Mouse (Mus musculus) kidney, postnatal 36 days (tissue): ENCODE data around the gene Crim1.
A peak's percentile ranks its signal among the peaks of the same experiment; 100 is the strongest.

Source experiments
- DNase-seq, 2 experiments: peaks; one replicate each; pipeline ENCODE4 v3.0.0; 2021 to 2022; ENCODE audit warnings: mixed read lengths in 2 of 2

The Crim1 gene

GRCm38 (mm10) chr17:78211881-78212280, 11.8 kb downstream of the Crim1 start:
- DNase-seq: no peak

DNA sequence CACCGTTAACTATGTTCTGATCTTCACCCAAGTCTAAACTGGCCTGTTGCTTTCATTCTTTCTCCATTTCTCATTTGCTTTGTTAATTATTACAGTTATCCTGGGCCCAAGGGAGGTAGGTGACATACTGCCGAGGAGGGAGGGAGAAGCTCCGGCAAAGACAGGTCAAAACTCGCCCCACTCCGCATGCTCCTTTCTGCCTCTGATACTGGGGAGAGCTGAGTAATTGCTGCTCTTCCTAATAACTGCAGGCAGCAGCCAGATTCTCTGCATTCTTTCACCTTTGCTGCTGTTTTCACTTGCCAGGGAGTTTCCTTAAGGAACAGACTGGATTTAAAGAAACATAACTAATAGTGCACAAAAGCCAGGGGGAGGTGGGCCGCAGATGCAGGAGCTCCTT, 13.1 kb downstream of the Crim1 start:
- peak; percentile 51 to 66 for DNase-seq

DNA sequence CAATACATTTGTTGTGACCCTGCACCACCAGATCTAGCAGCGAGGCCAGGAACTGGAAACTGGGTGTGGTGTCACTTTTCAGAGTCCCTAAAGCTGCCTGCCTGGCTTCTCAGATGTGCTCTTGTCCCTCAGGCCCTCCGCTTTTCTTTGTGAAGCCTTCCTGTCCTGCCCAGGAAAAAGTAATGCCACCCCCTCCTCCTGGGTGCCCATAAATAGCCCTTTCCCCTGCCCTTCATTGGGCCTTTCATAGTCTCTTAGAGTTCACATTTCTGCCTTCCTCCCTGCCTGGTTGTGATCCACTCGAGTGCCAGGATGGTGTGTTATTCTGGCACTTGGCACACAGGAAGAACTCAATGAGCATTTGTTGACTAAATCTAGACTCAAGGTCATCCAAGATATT, 16.5 kb downstream of the Crim1 start:
- peak in 1 of 2 experiments; percentile 38 for DNase-seq

DNA sequence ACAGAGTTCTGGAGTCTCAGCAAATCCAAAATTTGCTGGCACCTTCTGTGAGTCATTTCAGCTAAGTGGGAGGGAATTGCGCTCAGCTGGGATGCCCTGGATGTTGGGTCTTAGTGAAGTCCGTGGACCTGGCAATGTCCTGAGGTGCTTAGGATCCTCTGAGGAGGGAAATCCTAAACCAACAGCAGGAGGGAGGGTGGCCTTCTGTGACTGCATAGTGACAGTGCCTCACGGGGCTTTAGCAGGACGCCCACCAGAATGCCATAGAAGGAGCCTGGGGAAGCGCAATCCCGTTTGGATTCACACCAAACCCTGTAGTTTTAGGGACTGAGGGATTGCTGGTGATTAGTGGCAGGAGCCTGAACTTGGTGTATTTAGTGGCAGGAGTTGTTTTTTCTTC, 17.4 kb downstream of the Crim1 start:
- DNase-seq: no peak

DNA sequence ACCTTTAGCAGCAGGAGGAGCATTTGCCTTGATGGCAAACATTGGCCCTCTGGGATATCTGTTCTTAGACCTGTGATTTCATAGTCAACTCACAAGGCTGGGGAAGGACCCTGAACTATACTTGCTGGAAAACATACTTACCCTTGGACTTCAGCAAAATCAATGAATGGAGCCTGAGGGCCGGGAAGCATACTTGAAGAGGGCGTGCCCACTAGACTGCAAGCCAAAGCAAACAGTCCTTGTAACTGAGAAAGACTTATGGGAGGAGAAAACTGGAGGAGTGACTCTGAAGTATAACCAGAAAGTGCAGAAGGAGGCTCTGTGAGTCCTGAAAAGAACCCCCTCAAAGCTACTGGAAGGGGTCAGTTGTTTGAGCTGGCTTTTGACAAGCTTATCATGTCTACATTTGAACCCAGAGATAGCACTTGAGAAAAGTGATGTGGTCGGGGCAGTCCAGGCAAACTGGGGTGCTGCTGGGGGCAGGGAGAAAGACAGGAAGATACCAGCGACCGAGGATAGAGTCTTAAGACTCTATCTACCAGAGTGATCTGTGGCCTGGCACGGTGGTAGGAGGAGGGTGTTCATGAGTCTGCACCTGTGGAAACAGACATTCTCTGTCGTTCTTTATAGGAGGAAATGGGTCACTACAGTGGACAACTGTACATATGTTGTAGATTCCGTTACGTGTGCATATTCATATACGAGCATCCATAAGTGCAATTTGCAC, 18.6 kb downstream of the Crim1 start:
- DNase-seq: no peak

DNA sequence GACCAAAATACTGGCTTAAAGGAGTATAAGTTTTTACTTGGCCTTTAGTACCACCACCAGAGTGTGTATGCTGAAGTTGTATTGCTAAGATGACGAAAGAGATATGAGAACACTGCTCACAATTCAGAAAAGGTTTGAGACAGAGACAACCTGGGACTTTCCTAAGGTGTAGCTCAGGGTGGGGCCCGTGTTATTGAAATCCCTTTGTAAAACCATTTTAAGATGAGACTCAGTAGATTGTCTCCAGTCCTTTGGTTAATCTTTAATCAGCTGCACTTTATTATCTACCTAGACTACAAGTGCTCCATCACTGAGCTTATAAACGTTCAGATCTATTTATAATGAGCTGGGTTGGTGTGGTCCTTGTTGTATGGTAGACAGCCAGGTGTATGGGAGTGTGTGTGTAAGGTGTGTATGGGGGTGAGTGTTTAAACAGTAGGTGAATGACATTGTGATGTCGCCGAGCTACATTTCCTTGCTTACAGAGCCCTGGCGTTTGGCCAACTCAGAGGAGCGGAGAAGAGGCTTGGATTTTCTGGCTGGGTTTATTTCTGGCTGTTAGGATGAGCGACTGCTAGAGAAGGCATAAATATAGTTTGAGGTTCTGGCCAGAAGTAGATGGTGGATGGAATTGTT, 21.1 kb downstream of the Crim1 start:
- peak in 1 of 2 experiments; percentile 83 for DNase-seq

DNA sequence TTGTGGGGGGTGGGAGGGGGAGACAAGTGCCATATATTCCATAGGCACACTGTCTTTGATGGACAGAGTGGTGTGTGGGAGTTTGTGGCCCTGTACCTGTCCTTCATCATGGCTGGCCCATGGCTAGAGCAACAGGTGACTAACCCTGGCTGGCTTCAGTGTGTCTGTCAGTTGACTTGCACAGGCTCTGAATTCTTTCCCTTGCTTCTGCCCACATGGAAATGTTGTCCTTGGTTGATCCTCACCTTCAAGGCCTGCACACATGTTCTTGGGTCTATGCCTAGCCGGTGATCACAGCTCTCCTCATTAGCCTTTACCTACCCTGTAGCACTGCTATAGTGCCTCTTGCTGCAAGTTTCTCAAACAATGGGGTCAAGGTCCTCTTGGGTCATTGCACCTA, 21.8 kb downstream of the Crim1 start:
- DNase-seq: no peak

DNA sequence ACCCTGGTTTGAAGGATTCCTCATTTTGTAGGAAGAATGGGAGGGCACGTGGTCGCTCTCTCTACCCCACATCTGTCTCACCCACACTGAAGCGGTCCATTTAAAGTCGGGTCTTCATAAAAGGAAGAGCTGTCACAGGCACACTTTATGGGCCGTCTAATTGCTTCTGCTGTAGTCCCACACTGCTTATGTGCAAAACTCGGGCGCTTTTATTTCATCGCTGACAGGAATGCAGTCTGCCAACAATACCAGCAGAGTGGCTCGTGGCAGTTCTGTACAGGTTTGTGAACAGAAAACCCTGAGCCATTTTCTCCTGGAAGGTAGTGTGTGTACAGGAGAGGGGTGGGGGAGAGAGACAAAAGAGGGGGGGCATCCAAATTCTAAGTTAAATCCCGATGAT, 23.9 kb downstream of the Crim1 start:
- no peak for DNase-seq

- DNase-seq: peak; percentile 82 to 91
Observed at GRCm38 (mm10) chr17:78225547-78225946, 25.5 kb downstream of the Crim1 start.

DNA sequence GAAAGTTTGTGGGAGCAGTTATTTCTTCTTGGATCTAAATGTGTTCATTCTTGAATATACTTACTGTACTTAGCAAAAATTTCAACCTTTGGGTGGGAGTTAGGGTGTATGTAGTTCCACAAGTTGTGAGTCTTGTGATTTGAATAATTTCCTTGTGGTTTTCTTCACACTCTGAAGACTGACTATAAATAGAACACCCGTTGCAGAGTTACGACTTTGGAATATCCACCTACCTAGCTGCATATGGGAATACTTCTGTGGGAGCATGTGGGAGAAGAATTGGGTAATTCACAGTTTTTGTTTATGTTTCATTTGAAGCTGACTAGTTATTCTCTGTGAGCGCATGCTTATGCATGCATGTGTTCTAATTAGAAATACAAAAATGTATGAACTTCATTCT, 27.2 kb downstream of the Crim1 start:
- no peak for DNase-seq

- no peak for DNase-seq
Observed at GRCm38 (mm10) chr17:78231567-78231966, 31.5 kb downstream of the Crim1 start.

DNA sequence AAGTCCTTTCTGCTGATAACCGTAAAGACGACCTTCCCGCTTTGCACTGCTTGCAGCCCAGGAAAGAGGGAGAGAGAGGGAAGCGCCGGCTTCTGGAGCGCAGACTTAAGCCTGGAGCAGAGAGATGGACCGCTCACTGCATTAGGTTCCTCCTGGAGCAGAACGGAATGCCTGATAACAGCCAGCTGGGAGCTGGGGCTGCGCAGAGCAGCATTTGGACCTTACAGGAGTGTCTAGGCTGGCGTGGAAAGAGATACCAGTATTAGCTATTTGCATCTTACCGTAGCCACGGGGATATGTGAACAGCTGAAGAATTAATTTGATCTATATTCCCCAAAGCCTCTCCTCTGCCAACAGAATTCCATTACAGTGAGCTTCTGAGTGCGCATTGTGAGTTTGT, 32.7 kb downstream of the Crim1 start:
- DNase-seq: no peak

DNA sequence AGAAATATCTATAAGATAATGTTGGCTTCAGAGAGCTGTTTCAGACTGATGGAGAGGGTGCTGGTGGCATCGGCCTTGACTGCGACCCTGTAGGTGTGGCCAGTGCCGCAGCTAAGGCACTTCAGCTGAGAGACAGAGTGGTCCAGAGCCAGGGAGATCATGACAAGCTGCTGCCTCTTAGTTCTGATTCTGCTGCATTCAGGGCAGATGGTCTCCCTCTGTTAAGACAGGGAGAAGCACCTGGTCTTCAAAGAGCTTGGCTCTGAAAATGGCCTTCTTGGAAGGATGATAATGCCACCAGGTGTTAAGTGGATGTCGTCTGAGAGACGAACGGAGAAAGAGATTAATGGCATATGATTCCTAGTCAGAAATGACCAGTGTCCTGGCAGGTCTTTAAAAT, 33.8 kb downstream of the Crim1 start:
- DNase-seq: no peak

GRCm38 (mm10) chr17:78236126-78236525, 36.1 kb downstream of the Crim1 start:
- no peak for DNase-seq

DNA sequence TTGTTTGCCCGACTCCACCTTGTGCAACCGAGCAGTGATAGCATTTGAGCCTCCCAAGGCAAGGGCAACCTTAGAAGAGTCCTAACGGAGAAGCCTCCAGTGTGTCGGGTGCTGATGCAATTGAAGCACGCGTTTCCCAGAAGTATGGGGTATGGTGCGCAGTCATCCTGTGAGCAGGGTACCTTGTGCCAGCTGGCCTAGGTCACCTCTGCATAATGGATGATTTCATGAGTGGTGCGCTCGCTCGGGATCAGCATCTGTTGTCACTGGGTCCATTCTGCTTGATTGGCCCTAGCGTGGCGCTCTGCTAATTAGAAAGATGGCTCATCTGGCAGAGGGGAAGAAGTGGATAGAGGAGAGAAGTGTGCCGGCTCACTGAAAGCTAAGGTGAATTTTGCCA, 37.9 kb downstream of the Crim1 start:
- DNase-seq: no peak

DNA sequence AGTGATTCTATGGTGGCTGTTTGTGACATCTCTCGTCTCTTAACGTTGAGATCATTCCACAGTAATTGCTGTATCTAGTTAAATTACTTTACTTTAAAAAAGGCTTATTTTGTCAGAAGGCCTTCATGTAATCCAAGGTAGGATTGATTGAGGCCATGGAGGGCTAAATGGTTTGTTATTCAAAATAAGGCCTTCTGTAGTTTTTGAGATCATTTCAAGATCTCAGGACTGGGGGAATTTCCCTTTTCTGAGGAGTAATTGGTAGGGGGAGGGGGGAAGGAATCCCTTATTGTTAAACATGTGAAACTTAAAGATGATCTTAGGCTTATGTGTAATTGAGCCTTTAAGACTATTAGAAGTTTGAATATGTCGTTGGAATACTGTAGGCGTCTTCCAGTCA, 40.1 kb downstream of the Crim1 start:
- no peak for DNase-seq

DNA sequence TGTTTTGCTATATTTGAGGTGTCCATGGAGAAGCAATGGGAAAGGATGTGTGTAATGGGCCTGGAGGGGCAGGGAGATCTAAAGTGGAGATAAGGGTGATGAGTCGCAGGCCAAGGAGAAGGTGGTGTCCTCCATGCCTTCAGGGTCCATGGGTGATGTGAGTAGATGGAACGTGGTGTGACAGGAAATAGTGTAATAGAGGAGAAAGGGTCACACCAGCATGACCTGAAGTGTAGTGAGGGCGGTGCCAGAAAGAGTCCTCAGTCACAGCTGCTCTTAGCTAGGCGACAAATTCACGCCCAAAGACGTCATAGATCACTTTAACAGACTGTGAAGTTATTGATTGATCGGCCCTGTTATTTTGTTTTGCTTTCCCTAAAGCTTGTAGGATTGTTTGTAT, 41.2 kb downstream of the Crim1 start:
- no peak for DNase-seq

DNA sequence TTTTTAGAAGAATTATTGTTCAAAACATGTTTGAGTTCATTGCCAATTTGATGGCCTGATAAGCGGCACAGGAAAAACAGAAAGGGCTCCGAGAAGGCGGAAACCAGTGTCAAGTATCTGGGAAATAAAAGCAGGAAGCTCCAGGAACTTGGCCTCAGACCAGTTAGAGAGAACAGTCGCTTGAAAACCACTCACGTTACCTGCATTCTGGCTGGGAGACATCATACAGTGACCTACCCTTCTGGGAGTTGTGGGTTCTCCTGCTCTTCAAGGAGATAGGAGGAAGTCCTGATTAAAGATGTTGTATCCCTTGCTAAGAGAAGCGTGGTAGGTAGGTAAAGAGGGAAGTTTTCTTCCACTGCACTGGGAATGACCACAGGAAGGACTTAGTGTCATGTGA, 44.7 kb downstream of the Crim1 start:
- DNase-seq: peak; percentile 46 to 57

GRCm38 (mm10) chr17:78245444-78245843, 45.4 kb downstream of the Crim1 start:
- no peak for DNase-seq

GRCm38 (mm10) chr17:78246634-78247383, 46.8 kb downstream of the Crim1 start:
- DNase-seq: peak; percentile 30 to 63

DNA sequence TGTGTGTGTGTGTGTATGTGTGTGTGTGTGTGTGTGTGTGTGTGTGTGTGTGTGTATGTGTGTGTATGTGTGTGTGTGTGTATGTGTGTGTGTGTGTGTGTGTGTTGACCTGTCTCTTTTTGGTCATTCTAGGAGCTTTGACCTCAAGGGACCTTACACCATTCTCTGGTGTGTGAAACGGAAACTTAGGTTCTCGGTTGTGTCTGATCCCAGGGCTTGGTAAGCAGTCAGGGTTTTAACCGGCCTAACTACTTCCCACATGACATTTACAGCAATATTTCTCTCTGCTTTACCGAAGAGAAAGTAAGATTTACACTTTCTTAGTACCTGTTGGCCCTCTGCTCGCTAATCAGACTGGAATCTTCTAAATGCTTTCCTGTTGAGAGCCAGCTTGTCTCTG, 48.1 kb downstream of the Crim1 start:
- no peak for DNase-seq

GRCm38 (mm10) chr17:78248943-78249342, 48.9 kb downstream of the Crim1 start:
- DNase-seq: no peak

GRCm38 (mm10) chr17:78250149-78250938, 50.3 kb downstream of the Crim1 start:
- DNase-seq: peak; percentile 57 to 73
